Mouse (Mus musculus) stomach, embryonic 14.5 days (tissue): Measurements from ENCODE around the gene Aff1. TPM values are rescaled to one million over a fixed set of nuclear protein-coding genes. Genes with fewer than 3 reads are reported as not detected.

ENCODE experiments used
- ATAC-seq: fragments of 200-750 bp; cut with Nextera tagmentation; 2 replicates; pipeline ENCODE4 v1.8.0; 2017; ENCODE audit warnings: low read depth, moderate TSS enrichment; ENCODE audit not compliant: insufficient number of reproducible peaks, insufficient read depth, low FRiP score
- H3K27ac ChIP-seq: fragments of 300-500 bp; sonication (generic); 2 replicates; pipeline ENCODE4 v1.5.1; 2014; ENCODE audit warnings: mild to moderate bottlenecking, low read length, moderate library complexity, mixed read lengths
- H3K27me3 ChIP-seq: fragments of 300-500 bp; sonication (generic); 2 replicates; pipeline ENCODE4 v1.6.1; 2014; ENCODE audit warnings: low read length, control low read depth, mixed read lengths; ENCODE audit not compliant: control insufficient read depth, insufficient read depth
- H3K36me3 ChIP-seq: fragments of 300-500 bp; sonication (generic); 2 replicates; pipeline ENCODE4 v1.6.1; 2014; ENCODE audit warnings: mild to moderate bottlenecking, control low read depth, low read length, moderate library complexity, mixed read lengths; ENCODE audit not compliant: control insufficient read depth, insufficient read depth
- H3K4me1 ChIP-seq: fragments of 300-500 bp; sonication (generic); 2 replicates; pipeline ENCODE4 v1.6.1; 2014; ENCODE audit warnings: low read length, control low read depth, mixed read lengths; ENCODE audit not compliant: control insufficient read depth, insufficient read depth
- H3K4me2 ChIP-seq: fragments of 300-500 bp; sonication (generic); replicated peaks from 2 replicates; pipeline ENCODE4 v1.6.1; 2014; ENCODE audit warnings: low read depth, low read length, control low read depth
- H3K4me3 ChIP-seq: fragments of 300-500 bp; sonication (generic); 2 replicates; pipeline ENCODE4 v1.5.1; 2014; ENCODE audit warnings: low read depth, low read length, control low read depth
- H3K9ac ChIP-seq: fragments of 300-500 bp; sonication (generic); replicated peaks from 2 replicates; pipeline ENCODE4 v1.6.1; 2014; ENCODE audit warnings: low read depth, mild to moderate bottlenecking, control low read depth, low read length, moderate library complexity, mixed read lengths
- H3K9me3 ChIP-seq: fragments of 300-500 bp; sonication (generic); 2 replicates; pipeline ENCODE4 v1.6.1; 2016; ENCODE audit warnings: low read depth, low read length, control low read depth; ENCODE audit not compliant: control insufficient read depth
- WGBS: fragments of 180-500 bp; shearing (Covaris S2); extraction: QIAGEN DNeasy Blood & Tissue Kit; methylation state at CpG from one replicate; pipeline ENCODE4 v1.1.7; 2014; 5-methylcytosine and 5-hydroxymethylcytosine counted together
- polyA plus RNA-seq: library from polyadenylated mRNA; unstranded; fragments of >200 nt; fragmentation: Nextera tagmentation; extraction: Ambion mirVana; gene quantifications from 2 replicates; pipeline ENCODE4 v1.2.1, GENCODE M21; 2014

Gene Aff1
- polyA plus RNA-seq, 1 experiment from 2014 or later: 5.9 TPM

DNA sequence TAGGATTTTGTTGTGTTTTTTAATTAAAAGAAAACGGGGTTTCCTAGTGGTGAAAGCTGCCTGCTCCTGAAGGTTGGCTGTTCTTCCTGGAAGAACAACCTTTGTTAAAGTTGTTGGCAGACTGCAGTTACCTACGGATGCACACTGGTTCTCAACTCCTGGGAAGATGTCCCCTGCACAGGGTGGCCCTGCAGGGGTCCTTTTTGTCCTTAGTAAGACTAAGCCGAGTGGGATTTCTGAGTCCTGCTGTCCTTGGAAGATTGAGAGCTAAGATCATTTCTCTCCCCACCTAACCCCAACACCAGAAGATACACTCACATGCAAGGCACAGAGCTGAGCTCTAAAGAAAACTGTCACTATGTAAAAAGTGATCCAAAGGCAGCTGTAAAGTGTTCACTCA, 32.6 kb downstream of the Aff1 start:
- Histone ChIP-seq H3K36me3 (no peaks in the 10 kb centered on the region), H3K4me3 (no peak overlapping the region), H3K9me3 (no peaks in the 10 kb centered on the region), H3K9ac (no peak overlapping the region), H3K4me1 (no peaks in the 10 kb centered on the region), H3K4me2 (no peak overlapping the region), H3K27me3 (no peaks in the 10 kb centered on the region), H3K27ac (no peak overlapping the region)
- WGBS: 44% methylated on average over 3 of the region's 3 CpGs
- ATAC-seq: no peak

DNA sequence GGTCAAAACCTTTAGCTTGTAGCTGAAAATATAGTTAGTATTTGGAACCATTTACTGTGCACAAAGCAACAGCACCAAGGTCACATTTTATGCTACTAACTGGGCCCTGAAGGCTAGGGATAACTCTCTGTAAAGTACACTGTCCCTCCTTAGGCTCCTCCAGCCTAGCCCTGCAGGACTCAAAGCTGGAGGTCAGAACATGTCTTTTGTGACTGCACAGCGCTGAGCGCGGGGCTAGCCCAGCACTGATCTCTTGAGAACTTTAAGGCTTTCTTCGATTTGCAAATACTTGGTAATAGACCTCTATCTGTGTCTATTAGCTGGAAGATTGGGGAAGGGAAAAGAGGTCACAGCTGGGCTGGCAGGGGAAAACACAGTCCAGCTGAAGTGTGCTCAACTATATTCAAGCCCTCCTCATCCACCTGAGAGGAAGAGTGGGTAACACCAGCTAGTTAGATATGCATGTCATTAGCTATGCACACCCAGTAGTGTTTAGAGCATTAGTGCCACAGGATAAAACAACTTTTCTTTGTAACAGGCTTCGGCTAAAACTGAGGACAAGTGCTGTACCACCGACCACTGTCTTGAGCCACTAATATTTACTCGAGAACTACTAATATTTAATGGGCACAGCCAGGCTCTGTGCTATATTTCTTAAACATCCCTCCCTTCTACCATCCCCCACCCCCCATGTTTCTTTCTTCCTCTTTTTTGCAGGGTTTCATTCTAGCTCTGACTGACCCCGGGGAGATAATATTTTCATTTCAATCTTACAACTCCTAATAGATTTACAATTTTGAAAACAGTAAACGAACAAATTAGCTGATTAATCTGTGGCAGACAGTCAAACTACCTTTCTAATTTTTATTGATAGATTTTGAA, 33.3 kb downstream of the Aff1 start:
- H3K36me3 ChIP-seq: no peaks in the 10 kb centered on the region
- WGBS: 59% methylated on average over 9 of the region's 9 CpGs
- H3K9me3 ChIP-seq: no peaks in the 10 kb centered on the region
- ATAC-seq: no peak
- H3K4me2 ChIP-seq: no peak overlapping the region
- no peak overlapping the region for H3K9ac ChIP-seq
- no peak overlapping the region for H3K27ac ChIP-seq
- H3K4me3 ChIP-seq: no peak overlapping the region
- no peaks in the 10 kb centered on the region for H3K4me1 ChIP-seq
- H3K27me3 ChIP-seq: no peaks in the 10 kb centered on the region

GRCm38 (mm10) chr5:103726281-103726938, 34.2 kb downstream of the Aff1 start:
- no peaks in the 10 kb centered on the region for H3K27me3 ChIP-seq
- H3K9ac ChIP-seq: no peak overlapping the region
- no peak overlapping the region for H3K4me2 ChIP-seq
- H3K36me3 ChIP-seq: no peaks in the 10 kb centered on the region
- H3K4me1 ChIP-seq: no peaks in the 10 kb centered on the region
- H3K9me3 ChIP-seq: no peaks in the 10 kb centered on the region
- no peak overlapping the region for H3K4me3 ChIP-seq
- H3K27ac ChIP-seq: no peak overlapping the region
- no peak for ATAC-seq
- 30% methylated on average over 8 of the region's 8 CpGs for WGBS

DNA sequence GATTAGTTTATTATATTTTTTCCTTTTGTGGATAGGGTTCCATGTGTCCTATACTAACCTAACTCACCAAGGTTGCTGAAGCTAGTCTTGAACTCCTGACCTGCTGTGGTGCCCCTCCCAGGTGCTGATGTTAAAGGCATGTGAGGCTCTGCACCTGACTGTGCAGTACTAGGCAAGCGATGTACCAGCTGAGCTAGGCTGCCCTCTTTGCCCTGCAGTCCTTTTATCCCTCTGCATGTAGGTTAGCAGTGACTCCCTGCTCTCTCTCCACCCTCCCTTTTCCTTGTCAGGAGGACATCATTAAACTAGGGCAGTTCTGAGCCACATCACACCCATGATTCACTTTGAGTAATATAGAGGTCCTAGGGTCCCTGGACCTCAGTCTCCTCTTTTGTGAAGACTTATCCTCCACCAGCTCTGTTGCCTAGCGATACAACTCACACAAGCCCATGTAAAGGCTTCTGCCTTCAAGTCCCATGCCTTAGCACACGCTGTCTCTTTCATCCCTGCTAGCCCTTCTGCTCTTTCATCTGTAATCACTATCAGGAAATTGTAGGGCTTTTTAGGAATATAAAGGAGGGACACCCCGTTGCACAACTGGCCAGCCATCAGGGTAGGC, 35.7 kb downstream of the Aff1 start:
- Histone ChIP-seq H3K4me3 (no peak overlapping the region), H3K27ac (no peak overlapping the region), H3K9ac (no peak overlapping the region), H3K4me1 (no peaks in the 10 kb centered on the region), H3K4me2 (no peak overlapping the region), H3K27me3 (no peaks in the 10 kb centered on the region), H3K9me3 (no peaks in the 10 kb centered on the region), H3K36me3 (no peaks in the 10 kb centered on the region)
- no peak for ATAC-seq
- 84% methylated on average over 4 of the region's 4 CpGs for WGBS

- Histone ChIP-seq H3K4me1 (no peaks in the 10 kb centered on the region), H3K4me3 (no peak overlapping the region), H3K9ac (no peak overlapping the region), H3K27me3 (no peaks in the 10 kb centered on the region), H3K4me2 (no peak overlapping the region), H3K36me3 (no peaks in the 10 kb centered on the region), H3K27ac (no peak overlapping the region), H3K9me3 (no peaks in the 10 kb centered on the region)
- WGBS: 64% methylated on average over 1 of the region's 1 CpGs
- no peak for ATAC-seq
Observed at GRCm38 (mm10) chr5:103729225-103729624, 37.1 kb downstream of the Aff1 start.

DNA sequence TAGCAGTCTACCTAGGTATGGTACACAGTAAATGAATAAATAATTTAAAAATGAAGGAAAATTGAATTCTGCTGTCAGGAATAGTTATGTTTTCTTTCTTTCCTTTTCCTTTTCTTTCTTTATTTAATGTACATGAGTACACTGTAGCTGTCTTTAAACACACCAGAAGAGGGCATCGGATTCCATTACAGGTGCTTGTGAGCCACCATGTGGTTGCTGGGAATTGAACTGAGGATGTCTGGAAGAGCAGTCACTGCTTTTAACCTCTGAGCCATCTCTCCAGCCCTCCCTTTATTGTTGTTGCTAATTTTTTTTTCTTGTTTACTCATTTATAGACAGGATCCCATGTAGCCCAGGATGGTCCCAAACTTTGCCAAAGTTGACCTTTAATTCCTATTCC, 38.0 kb downstream of the Aff1 start:
- Histone ChIP-seq H3K4me1 (no peaks in the 10 kb centered on the region), H3K4me3 (no peak overlapping the region), H3K9me3 (no peaks in the 10 kb centered on the region), H3K9ac (no peak overlapping the region), H3K4me2 (no peak overlapping the region), H3K27me3 (no peaks in the 10 kb centered on the region), H3K27ac (no peak overlapping the region), H3K36me3 (no peaks in the 10 kb centered on the region)
- no peak for ATAC-seq
- WGBS: 81% methylated on average over 1 of the region's 1 CpGs

GRCm38 (mm10) chr5:103730727-103731126, 38.6 kb downstream of the Aff1 start:
- Histone ChIP-seq H3K36me3 (no peaks in the 10 kb centered on the region), H3K9ac (no peak overlapping the region), H3K4me1 (no peaks in the 10 kb centered on the region), H3K27me3 (no peaks in the 10 kb centered on the region), H3K9me3 (no peaks in the 10 kb centered on the region), H3K27ac (no peak overlapping the region), H3K4me3 (no peak overlapping the region), H3K4me2 (no peak overlapping the region)
- WGBS: 27% methylated on average over 3 of the region's 3 CpGs
- ATAC-seq: no peak

DNA sequence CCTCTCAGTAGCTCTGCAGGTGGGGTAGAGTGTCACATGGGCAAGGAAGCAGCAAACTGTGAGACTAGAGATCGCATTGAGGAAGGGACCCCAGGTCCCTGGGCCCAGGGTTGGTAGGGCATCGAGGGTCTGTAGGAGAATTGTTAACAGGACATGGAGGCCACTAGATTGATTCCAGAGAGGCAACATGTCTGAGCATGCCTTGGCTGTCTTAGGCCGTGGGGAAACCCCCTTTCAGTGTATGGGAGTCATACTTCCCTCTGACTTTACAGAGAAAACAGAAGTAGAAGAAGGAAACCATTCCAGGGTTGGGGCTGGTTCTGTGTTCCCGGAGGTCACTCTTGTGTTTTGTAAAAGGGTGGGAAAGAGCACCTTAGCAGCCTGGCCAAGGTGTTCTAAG, 40.4 kb downstream of the Aff1 start:
- H3K4me2 ChIP-seq: no peak overlapping the region
- WGBS: 83% methylated on average over 4 of the region's 4 CpGs
- H3K27me3 ChIP-seq: no peaks in the 10 kb centered on the region
- no peaks in the 10 kb centered on the region for H3K4me1 ChIP-seq
- no peaks in the 10 kb centered on the region for H3K9me3 ChIP-seq
- ATAC-seq: no peak
- no peak overlapping the region for H3K27ac ChIP-seq
- H3K9ac ChIP-seq: no peak overlapping the region
- no peak overlapping the region for H3K4me3 ChIP-seq
- H3K36me3 ChIP-seq: no peaks in the 10 kb centered on the region
